Mouse (Mus musculus): ENCODE measurements around the gene Abcc1. TPM values are rescaled to one million over a fixed set of nuclear protein-coding genes. Genes with fewer than 3 reads are reported as not detected.

Abcc1 gene
- total and polyA plus RNA-seq, 3 experiments: 30.2 to 49.7 (median 37.4) TPM

GRCm38 (mm10) chr16:14379888-14380287 lies 18.5 kb downstream of the Abcc1 start:
- no peak for DNase-seq (ENCODE audit: extremely low read depth)
- Histone ChIP-seq H3K4me3 (replicated peaks in 1 of 3; ENCODE audit: low read depth in 2 of 3, low read length in 2 of 3, poor library complexity in 1 of 3) (no peak overlapping the region), H3K4me1 (ENCODE audit: control insufficient read depth in 1 of 2, insufficient read depth in 2 of 2) (peaks cover 14 to 77% of the 10 kb centered on the region in 2 experiments), H3K9me3 (replicated peaks; ENCODE audit: low read length) (no peaks in the 10 kb centered on the region), H3K4me2 (ENCODE audit: insufficient read depth, low read depth, poor library complexity, severe bottlenecking) (no peak overlapping the region), H3K79me2 (replicated peaks; ENCODE audit: control insufficient read depth, extremely low read depth, insufficient read depth, poor library complexity, severe bottlenecking) (peaks cover 42% of the 10 kb centered on the region), H3K36me3 (replicated peaks in 1 of 2; ENCODE audit: control insufficient read depth in 1 of 2, insufficient read depth in 1 of 2, low read length in 1 of 2) (peaks cover 0 to 64% of the 10 kb centered on the region in 2 experiments), H3K27ac (ENCODE audit: insufficient read depth, low read depth) (no peak overlapping the region), H3K27me3 (replicated peaks) (no peaks in the 10 kb centered on the region), H3K9ac (ENCODE audit: insufficient read depth, low read depth) (no peak overlapping the region)
- no peak for TF ChIP-seq CHD2 (IDR thresholded peaks at IDR 0.05; ENCODE audit: low read length)
- TF ChIP-seq ELF1 (IDR thresholded peaks at IDR 0.05; ENCODE audit: low read depth, low read length): no peak
- TF ChIP-seq RAD21 (IDR thresholded peaks at IDR 0.05; ENCODE audit: low read depth, low read length): no peak
- no peak for TF ChIP-seq UBTF (IDR thresholded peaks at IDR 0.05; ENCODE audit: low read depth, low read length)
- dilution Hi-C loops (cut with MboI; ENCODE audit: extremely low pct_ligation_motif_present, extremely low pct_unique_long_range_greater_than_20kb, low sequenced_read_pairs) (no loop called here), in situ Hi-C loops (cut with MboI; ENCODE audit: low pct_ligation_motif_present, low pct_unique_long_range_greater_than_20kb, low sequenced_read_pairs) (no loop called here)

GRCm38 (mm10) chr16:14381061-14381665 lies 19.8 kb downstream of the Abcc1 start:
- no peak overlapping the region for H3K9ac ChIP-seq (ENCODE audit: insufficient read depth, low read depth)
- in situ Hi-C loops (cut with MboI; ENCODE audit: low pct_ligation_motif_present, low pct_unique_long_range_greater_than_20kb, low sequenced_read_pairs): no loop called here
- DNase-seq (ENCODE audit: extremely low read depth): peak; percentile 37
- H3K4me2 ChIP-seq (ENCODE audit: insufficient read depth, low read depth, poor library complexity, severe bottlenecking): no peak overlapping the region
- H3K36me3 ChIP-seq (replicated peaks in 1 of 2; ENCODE audit: control insufficient read depth in 1 of 2, insufficient read depth in 1 of 2, low read length in 1 of 2): peaks cover 10 to 66% of the 10 kb centered on the region in 2 experiments
- H3K9me3 ChIP-seq (replicated peaks; ENCODE audit: low read length): no peaks in the 10 kb centered on the region
- dilution Hi-C loops (cut with MboI; ENCODE audit: extremely low pct_ligation_motif_present, extremely low pct_unique_long_range_greater_than_20kb, low sequenced_read_pairs): no loop called here
- H3K27me3 ChIP-seq (replicated peaks): no peaks in the 10 kb centered on the region
- H3K79me2 ChIP-seq (replicated peaks; ENCODE audit: control insufficient read depth, extremely low read depth, insufficient read depth, poor library complexity, severe bottlenecking): peaks cover 38% of the 10 kb centered on the region
- peaks cover 14 to 71% of the 10 kb centered on the region in 2 experiments for H3K4me1 ChIP-seq (ENCODE audit: control insufficient read depth in 1 of 2, insufficient read depth in 2 of 2)
- H3K27ac ChIP-seq (ENCODE audit: insufficient read depth, low read depth): no peak overlapping the region
- TF ChIP-seq USF1 (IDR thresholded peaks at IDR 0.05; ENCODE audit: low read depth, low read length) (no peak), MAZ (IDR thresholded peaks at IDR 0.05; ENCODE audit: low read depth, low read length) (no peak), JUN (IDR thresholded peaks at IDR 0.05; ENCODE audit: insufficient read depth, low read depth, low read length) (no peak), TBP (conservative IDR thresholded peaks at IDR 0.05; ENCODE audit: low read depth, low read length) (no peak), TCF12 (IDR thresholded peaks at IDR 0.05; ENCODE audit: low read depth, low read length) (no peak), ZC3H11A (IDR thresholded peaks at IDR 0.05; ENCODE audit: low read depth, low read length) (no peak), NELFE (IDR thresholded peaks at IDR 0.05; ENCODE audit: low read depth, low read length) (no peak), CHD1 (IDR thresholded peaks at IDR 0.05; ENCODE audit: low read depth, low read length) (no peak), CHD2 (IDR thresholded peaks at IDR 0.05; ENCODE audit: low read length) (no peak), POLR2AphosphoS2 (IDR thresholded peaks at IDR 0.05; ENCODE audit: low read depth, low read length) (no peak), ZMIZ1 (IDR thresholded peaks at IDR 0.05; ENCODE audit: low read depth, low read length) (no peak), PAX5 (IDR thresholded peaks at IDR 0.05; ENCODE audit: low read length) (no peak)
- no peak overlapping the region for H3K4me3 ChIP-seq (replicated peaks in 1 of 3; ENCODE audit: low read depth in 2 of 3, low read length in 2 of 3, poor library complexity in 1 of 3)
